Mouse (Mus musculus) spleen, postnatal 4 days (tissue): Measurements from ENCODE around the gene Tspan9.

Experiments
- DNase-seq, 2 experiments: peaks; one replicate each; pipeline ENCODE4 v3.0.0; 2022; ENCODE audit warnings: low spot score in 2 of 2

Tspan9 gene

DNA sequence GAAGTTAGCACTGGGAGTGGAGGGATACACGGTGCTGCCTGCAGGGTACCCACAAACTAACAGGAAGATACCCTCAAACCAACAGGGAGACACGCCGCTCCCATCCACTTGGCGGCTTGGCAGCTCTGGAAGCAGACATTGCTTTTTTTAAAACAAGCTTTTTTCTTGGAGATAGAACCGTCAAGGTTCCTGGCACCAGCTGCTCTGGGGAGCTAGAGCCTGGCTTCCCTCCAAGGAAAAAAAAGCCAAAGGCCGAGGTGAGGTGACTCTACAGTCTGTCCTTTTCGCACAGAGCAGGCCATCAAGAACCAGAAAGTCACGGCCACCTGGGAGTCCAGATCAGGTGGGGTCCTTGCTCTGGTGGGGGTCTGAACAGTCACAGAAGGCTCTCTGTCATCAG is 162.2 kb downstream of the Tspan9 start:
- no peak for DNase-seq

GRCm38 (mm10) chr6:127980381-127981045 is 162.9 kb downstream of the Tspan9 start:
- no peak for DNase-seq

DNA sequence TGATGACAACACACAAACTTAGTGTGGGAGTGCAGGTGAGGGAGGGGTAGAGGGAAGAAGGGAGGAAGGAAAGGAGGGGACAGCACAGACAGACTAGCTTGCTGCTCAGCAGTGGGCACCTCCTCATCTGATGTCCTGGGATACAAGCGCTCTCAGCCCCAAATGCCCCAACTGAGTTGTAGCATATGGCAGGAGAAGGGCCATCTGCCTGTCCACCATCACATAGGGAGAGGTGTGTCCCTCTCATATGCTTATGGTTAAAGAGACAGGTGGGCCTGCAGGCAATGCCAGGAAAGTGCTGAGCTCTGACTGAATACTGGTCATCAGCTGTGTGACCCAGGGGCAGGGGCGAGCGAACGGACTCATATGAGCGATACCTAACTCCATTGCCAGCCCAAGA is 163.6 kb downstream of the Tspan9 start:
- no peak for DNase-seq

GRCm38 (mm10) chr6:127978941-127979340 is 164.5 kb downstream of the Tspan9 start:
- no peak for DNase-seq

DNA sequence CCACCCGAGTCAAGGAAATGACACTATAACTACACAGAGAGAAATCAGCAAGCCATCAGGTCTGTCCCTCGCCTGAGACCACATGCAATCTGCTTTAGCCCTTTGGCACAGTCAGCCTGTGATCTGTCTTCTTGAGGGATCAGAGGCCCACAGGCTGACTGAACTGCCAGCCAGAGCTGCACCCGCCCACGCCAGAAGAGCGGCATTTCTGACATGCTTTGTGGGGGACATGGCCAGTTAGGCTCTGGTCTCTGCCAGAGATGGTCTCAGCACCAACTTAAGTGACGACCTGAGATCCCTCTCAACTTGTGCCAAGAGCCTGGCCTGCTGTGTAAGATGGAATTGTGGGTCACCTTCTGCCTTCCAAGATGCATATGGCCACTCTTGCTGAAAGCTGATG is 166.7 kb downstream of the Tspan9 start:
- no peak for DNase-seq

DNA sequence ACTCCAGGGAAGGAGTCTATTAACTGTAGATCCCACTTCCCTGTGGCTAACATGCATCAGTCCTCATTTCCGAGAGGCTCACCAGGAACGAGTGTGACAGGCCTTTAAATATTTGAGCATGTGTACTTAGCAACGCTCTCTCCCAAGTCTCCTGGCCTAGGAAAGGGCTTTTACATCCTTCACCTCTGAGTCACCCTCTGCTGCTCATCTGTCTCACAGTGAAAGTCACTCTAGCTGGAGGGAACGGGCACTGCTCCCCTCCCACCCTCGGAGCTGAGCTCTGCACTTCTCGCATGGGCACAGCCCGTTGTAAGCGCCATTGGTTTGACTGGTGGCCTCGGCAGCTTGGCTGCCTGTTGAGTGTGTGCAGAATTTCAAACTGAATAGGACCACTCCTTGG is 169.4 kb downstream of the Tspan9 start:
- no peak for DNase-seq

GRCm38 (mm10) chr6:127973553-127973952 is 169.8 kb downstream of the Tspan9 start:
- no peak for DNase-seq

- DNase-seq = no peak
Measured at GRCm38 (mm10) chr6:127971931-127972330, 171.5 kb downstream of the Tspan9 start.

- no peak for DNase-seq
Measured at GRCm38 (mm10) chr6:127970848-127971247, 172.5 kb downstream of the Tspan9 start.

DNA sequence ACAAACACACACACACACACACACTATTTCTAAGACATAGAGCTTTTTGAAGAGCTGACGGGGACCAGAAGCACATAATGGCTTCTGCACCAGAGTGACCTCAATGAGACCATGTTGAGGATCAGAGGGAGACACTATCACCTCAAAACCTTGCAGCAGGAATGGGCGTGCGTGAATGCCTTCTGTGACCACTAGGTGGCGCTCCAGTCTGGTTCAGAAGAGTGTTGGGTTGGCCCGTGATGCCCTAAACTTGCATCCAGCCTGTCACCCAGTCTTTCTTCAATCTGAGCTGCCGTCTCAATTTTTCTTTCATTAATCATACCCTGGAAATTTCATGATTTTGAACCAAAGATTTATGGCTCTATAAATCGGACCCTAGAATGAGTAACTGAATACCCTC is 173.3 kb downstream of the Tspan9 start:
- DNase-seq = peak; percentile 52 to 83

DNA sequence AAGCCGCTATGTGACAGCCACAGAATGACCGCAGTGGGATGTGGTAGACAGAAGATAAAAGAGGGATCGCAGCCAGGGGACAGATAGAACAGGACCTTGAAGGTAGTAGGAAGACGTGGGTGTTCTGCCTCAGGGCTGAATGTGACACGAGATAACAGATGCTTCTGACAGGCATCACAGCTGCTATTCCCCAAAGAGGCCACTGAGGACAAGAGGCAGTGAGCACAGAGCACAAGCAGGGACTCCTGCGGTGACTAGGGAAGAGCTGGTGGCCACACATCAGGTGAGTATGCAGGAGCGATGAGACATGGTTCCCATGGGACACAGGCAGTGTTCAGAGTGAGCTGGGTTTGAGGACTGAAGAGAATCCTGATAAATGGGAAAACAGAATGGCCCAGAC is 173.7 kb downstream of the Tspan9 start:
- no peak for DNase-seq

GRCm38 (mm10) chr6:127965497-127965896 is 177.9 kb downstream of the Tspan9 start:
- no peak for DNase-seq

DNA sequence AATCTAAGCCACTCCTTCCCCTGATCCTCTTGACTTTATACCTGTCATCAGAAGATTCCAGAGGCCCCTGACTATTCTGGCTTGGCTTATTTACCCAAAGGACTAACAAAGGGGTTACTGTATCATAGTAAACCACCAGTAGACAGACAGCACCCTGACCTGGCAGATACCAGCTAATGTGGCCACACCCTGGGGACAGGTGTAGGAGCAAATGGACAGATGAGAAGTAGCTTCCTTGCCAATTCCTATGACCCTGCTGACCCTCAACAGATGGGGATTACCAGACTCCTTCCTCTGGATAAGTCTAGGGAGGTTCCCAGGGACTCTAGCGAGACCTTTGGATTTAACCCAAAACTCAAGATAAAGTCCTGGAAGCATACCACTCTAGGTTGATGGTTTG is 183.2 kb downstream of the Tspan9 start:
- no peak for DNase-seq

GRCm38 (mm10) chr6:127956172-127956571 is 187.2 kb downstream of the Tspan9 start:
- DNase-seq = no peak

- no peak for DNase-seq
Measured at GRCm38 (mm10) chr6:127953071-127953470, 190.3 kb downstream of the Tspan9 start.

DNA sequence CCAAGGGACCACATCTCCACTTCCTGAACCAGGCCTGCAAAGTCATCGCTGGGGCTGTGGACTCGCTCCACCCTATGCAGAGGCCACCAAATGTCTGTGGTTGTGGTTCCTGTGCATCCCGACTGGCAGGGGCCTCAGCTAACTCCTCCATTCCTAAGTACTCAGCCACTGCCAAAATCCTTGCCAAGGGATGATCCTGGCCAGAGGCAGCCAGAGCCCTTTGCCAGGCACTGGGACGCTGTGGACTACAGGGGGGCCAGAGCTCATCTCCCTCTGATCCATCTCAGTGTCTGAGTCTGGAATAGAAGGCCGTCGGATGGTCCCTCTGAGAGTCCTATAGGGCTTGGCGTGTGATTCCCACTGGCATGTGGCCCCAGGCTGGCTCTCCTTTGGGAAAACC is 193.5 kb downstream of the Tspan9 start:
- no peak for DNase-seq

- no peak for DNase-seq
Measured at GRCm38 (mm10) chr6:127948656-127949055, 194.7 kb downstream of the Tspan9 start.

DNA sequence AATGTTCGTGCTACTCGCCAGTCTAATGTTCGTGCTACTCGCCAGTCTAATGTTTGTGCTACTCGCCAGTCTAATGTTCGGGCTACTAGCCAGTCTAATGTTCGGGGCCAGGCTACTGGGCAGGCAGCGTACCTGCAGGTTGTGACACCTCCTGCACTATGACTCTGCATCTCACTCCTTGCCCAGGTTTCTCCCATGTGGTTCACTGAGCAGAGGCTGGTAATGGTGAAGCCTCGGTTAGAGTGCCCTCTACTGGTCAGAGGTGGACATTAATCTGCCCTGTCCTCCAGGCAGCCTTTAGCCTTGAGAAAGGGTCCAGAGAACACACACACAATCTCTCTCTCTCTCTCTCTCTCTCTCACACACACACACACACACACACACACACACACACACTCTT is 197.7 kb downstream of the Tspan9 start:
- peak; percentile 21 to 76 for DNase-seq

DNA sequence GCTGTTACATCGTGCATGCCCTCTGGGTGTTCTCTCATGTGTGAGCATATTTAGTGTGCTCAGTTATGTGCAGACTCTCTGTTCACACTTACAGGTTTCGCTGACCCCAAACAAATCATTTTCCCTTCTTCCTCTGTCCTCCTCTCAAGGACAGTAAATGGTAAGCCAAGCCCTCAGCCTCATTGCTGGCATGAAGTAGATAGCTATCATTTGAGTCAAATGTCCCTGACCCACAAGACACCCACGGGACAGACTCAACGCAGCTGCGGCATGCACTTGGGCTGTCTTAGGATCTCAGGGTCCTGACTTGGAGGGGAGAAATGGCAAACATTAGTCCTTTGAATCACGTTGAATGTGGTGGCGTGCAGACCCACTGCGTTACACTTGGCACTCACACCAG is 201.0 kb downstream of the Tspan9 start:
- DNase-seq = no peak

- DNase-seq = no peak
Measured at GRCm38 (mm10) chr6:127935105-127935504, 208.3 kb downstream of the Tspan9 start.

DNA sequence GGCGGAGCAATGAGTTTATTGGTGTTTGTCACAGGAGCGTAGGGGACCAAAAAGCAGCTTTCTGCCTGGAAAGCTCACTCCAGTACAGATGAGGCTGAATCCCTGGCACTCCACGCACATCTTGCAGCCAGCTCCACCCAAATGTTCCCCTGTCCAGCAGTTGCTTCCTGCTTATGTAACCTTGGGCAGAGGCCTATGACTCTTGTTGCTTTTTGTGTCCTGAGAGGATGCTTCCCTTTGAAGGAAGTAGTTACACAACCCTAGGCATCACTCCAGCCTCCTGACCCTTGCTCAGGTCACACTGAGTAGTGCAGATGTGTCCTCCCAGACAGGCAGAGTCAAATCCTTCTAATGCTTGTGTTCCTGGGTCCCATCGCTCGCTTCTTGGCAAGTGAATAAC is 209.6 kb downstream of the Tspan9 start:
- no peak for DNase-seq

DNA sequence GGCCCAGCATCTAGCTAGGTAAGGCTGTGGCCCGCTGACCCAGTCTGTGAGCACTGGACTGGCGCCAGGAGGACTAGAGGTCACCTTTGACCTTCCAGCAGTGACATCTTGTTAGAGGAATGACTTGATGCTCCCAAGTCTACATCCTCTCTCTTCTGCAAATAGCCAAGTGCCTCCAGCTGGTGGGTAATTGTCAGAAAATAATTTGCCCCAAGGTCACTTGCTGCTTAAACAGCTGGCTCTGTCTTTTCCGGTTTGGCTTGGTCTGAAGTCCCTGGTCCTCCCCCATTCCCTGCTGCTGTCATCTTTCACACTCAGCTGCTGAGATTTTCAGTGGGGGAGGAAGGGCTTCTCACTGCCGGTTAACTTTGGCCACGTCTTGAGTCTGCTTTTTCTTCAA is 210.7 kb downstream of the Tspan9 start:
- no peak for DNase-seq

DNA sequence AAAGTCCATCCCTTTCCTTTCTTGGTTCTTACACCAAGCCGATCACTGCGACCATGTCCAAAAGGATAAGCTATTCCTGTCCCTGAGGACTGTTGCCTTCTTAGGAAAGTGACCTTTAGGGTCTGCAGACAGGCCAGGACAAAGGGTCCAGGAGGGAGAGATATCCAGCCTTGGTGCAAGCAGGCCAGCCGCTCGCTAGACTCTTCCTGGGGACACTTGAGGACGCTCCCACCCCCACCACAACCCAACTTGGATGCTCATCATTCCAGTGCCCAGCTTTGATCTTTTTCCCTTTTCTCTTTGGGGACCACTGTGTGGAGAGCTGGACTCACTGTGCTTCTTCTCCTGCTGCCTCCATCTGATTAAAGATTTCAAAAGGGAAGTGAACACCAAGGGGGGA is 214.7 kb downstream of the Tspan9 start:
- no peak for DNase-seq

DNA sequence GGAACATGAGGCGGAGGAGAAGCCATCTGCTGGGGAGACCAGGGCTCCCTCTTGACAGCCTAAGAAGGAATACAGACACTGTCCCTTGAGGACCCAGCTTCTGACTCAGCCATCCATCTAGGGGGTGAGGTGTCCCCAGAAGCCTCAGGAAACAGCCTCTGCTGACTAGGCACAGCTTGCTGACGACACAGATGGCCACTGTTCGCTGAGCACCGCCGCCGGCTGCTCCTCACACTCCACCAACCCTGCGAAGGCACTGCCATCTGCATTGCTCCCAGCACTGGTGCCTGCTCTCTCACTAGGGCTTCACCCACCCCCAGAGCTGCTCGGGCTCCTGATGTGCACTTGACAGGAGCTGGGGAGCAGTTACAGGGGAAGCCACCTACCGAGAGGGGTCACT is 217.5 kb downstream of the Tspan9 start:
- no peak for DNase-seq
